Mouse (Mus musculus) intestine, embryonic 15.5 days (tissue): Measurements from ENCODE around the gene Psmb3. TPM values are rescaled to one million over a fixed set of nuclear protein-coding genes. Genes with fewer than 3 reads are reported as not detected.
"Not testable (repeated sequence)": the region's sequence is repeated elsewhere in the genome, so short reads cannot be mapped to it uniquely, and the experiment has no call there.

Experiments
- ATAC-seq: fragments of 200-750 bp; cut with Nextera tagmentation; 2 replicates; pipeline ENCODE4 v1.8.0; 2017; ENCODE audit warnings: moderate TSS enrichment, moderate library complexity
- H3K27ac ChIP-seq: fragments of 300-500 bp; sonication (generic); 2 replicates; pipeline ENCODE4 v1.5.1; 2015; ENCODE audit warnings: mild to moderate bottlenecking, inconsistent platforms
- H3K27me3 ChIP-seq: fragments of 300-500 bp; sonication (generic); replicated peaks from 2 replicates; pipeline ENCODE4 v1.6.1; 2015; ENCODE audit warnings: inconsistent platforms
- H3K36me3 ChIP-seq: fragments of 300-500 bp; sonication (generic); 2 replicates; pipeline ENCODE4 v1.6.1; 2015; ENCODE audit warnings: inconsistent platforms
- H3K4me1 ChIP-seq: fragments of 300-500 bp; sonication (generic); replicated peaks from 2 replicates; pipeline ENCODE4 v1.6.1; 2015; ENCODE audit warnings: inconsistent platforms
- H3K4me2 ChIP-seq: fragments of 300-500 bp; sonication (generic); replicated peaks from 2 replicates; pipeline ENCODE4 v1.6.1; 2015; ENCODE audit warnings: mild to moderate bottlenecking, inconsistent platforms
- H3K4me3 ChIP-seq: fragments of 300-500 bp; sonication (generic); replicated peaks from 2 replicates; pipeline ENCODE4 v1.5.1; 2015; ENCODE audit warnings: inconsistent platforms
- H3K9ac ChIP-seq: fragments of 300-500 bp; sonication (generic); 2 replicates; pipeline ENCODE4 v1.6.1; 2015; ENCODE audit warnings: inconsistent platforms
- H3K9me3 ChIP-seq: fragments of 300-500 bp; sonication (generic); 2 replicates; pipeline ENCODE4 v1.6.1; 2016; ENCODE audit warnings: inconsistent platforms
- WGBS: fragments of 180-500 bp; shearing (Covaris S2); methylation state at CpG from one replicate; pipeline ENCODE4 v1.1.7; 2015; 5-methylcytosine and 5-hydroxymethylcytosine counted together
- polyA plus RNA-seq: library from polyadenylated mRNA; unstranded; fragments of >200 nt; fragmentation: Nextera tagmentation; extraction: Ambion mirVana; gene quantifications from 2 replicates; pipeline ENCODE4 v1.2.1, GENCODE M21; 2015

Psmb3 gene
- polyA plus RNA-seq, 1 experiment from 2014 or later, result 426 TPM

DNA sequence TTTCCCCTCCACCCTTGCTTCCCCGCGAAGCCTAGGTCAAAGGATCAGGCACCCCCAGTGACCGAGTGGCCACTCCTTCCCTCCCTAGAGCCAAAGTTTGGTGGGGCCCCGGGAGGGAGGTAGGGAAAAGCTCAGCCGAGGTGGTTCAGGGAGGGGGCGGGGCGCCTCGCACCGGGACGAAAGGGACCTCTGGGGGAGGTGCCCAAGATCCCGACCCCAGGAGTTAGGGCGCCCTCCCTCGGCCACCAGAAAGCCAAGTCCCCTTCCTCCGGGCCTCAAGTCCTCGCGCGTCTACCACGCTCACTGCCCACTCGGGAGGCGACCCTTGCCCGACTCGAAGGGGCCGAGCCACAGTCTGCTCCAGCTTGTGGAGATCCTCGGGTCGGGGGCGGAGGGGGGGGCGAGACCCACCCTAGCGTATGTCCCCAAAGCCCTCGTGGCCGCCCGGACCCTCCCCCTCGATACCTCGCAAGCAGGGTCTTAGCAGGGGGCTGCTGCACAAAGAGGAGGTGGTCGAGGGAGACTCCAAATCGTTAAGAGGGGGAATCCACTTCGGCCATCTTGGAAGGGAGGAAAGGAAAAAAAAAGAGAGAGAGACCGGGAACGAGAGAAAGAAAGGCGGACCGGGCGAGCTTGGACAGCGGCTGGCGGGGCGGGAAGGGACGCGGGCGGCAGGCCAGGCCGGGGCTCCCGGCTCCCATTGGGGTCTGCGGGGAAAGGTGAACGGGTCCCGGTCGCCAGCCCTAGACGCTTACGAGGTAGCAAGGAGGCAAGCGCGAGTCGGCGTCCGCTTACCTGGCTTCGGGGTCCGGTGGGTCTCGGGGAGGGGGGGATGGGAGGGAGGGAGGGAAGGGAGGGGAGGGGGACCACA, 4.2 kb upstream of the Psmb3 start:
- no peaks in the 10 kb centered on the region for H3K36me3 ChIP-seq
- H3K4me1 ChIP-seq, result peaks cover 54% of the 10 kb centered on the region
- peak overlapping the region; percentile 96 for H3K27ac ChIP-seq
- under 1% methylated on average over 54 of the region's 63 CpGs for WGBS
- H3K4me2 ChIP-seq, result peak overlapping the region; percentile 80
- H3K4me3 ChIP-seq, result peak overlapping the region; percentile 87
- no peaks in the 10 kb centered on the region for H3K27me3 ChIP-seq
- peak; percentile 8 for ATAC-seq
- peak overlapping the region; percentile 91 for H3K9ac ChIP-seq
- no peaks in the 10 kb centered on the region for H3K9me3 ChIP-seq

DNA sequence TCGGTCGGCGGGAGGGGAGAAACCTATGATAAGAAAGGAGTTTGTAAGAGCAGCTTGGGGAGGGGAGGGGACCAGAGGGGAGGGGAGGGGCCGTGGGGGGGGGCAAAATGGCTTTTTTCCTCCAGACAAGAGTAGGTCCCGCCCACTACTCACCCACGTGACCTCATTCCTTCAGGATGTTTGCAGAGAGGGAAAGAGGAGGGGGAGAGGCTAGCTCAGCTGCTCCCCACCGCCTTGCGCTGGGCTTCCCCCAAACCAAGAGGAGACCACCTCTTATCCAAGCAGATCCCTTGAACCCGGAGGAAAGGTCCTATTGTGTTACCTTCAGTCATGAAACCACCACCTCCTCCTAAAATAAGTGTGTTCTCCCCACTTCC, 3.6 kb upstream of the Psmb3 start:
- peak; percentile 53 for ATAC-seq
- Histone ChIP-seq H3K4me1 (peaks cover 54% of the 10 kb centered on the region), H3K36me3 (no peaks in the 10 kb centered on the region), H3K4me3 (peak overlapping the region; percentile 87), H3K4me2 (peak overlapping the region; percentile 80), H3K27ac (peak overlapping the region; percentile 99), H3K9ac (peak overlapping the region; percentile 91), H3K27me3 (no peaks in the 10 kb centered on the region), H3K9me3 (no peaks in the 10 kb centered on the region)
- WGBS, result 3% methylated on average over 6 of the region's 9 CpGs

DNA sequence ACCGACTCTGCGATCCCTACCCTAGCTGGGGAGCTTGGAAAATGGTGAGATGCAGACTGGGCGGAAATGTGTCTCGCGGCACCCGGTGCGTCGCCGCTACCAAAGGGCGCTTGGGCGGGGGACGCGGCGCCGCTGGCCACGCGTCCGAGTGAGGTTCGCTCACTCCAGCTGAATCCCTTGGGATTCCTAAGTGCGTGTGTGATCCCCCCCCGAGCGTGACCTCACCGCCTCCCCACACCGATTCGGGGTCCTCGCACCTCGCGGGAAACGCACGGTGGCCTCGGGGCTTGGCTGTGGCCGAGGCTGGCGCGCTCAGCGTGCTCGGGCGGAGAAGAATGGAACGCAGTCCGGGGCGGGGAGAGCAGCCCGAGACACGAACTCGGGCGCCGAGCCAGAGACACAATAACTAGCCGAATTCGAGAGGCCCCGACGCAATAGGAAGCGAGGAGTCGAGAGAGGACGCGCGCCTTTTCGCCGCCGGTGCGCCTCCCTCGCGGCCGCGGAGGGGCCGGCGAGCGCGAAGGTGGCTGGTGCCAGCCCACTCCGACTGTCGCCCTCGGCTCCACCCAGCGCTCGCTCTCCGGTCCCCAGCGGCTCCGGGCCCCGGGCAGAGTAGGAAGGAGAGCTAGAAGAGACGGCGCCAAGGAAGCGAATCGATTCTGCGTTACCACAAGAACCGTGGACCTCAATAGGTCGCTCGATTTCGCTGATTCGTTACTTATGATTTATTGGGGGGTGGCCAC, 3.0 kb upstream of the Psmb3 start, which contains the start of gene Pcgf2:
Gene Pcgf2, minus strand, starts transcription at position 495 of the 743 bp plus-strand sequence.
- peaks cover 50% of the 10 kb centered on the region for H3K4me1 ChIP-seq

DNA sequence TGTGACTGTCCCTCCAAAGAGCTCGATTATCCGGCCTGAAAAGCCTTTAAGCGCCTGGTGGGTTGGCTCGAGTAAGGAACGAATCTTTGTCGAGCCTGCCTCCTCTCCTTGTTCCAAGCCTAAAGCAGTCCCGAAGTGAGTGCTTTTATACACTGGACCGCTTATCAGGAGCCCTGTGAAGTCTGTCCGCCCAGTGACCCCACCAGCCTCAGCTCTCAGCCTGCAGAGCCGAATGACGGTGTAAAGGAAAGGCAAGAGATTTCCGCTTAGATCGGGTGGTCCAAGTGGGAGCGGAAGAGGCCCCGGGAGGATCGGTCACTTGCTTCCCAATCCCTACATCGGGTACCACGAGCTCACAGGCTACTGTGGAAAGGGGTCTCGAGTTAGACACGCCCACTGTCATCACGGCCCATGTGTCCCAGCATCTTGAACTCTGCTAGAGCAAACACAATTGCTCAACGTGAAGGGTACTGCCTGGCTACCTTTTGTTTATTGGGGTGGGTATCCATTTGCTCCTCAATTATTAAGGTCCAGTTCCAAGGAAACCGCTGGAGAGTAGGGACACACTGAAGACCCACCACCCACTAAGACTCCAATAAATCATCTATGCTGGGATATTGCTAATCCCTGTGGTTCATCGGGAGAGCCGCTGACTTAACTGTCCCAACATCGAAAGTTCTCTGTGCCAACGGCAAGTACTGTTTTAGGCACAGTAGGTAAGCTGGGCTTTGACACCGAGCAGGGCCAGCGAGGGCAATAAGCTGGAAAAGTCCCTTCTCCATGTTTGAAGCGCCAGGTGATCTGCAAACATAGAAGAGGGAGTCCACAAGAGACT, 2.2 kb upstream of the Psmb3 start:
- H3K9me3 ChIP-seq, result no peaks in the 10 kb centered on the region
- H3K4me2 ChIP-seq, result peak overlapping the region; percentile 80
- no peaks in the 10 kb centered on the region for H3K27me3 ChIP-seq
- peak overlapping the region; percentile 91 for H3K9ac ChIP-seq
- H3K4me3 ChIP-seq, result peak overlapping the region; percentile 87
- 14% methylated on average over 30 of the region's 30 CpGs for WGBS
- ATAC-seq, result no peak
- peak overlapping the region; percentile 99 for H3K27ac ChIP-seq
- peaks cover 42% of the 10 kb centered on the region for H3K4me1 ChIP-seq
- H3K36me3 ChIP-seq, result peaks cover 4% of the 10 kb centered on the region; the same call in 1 of the 2 replicates

More for the DNA sequence above, 3.0 kb upstream of the Psmb3 start, which contains the start of gene Pcgf2:
- Histone ChIP-seq H3K27me3 (no peaks in the 10 kb centered on the region), H3K36me3 (no peaks in the 10 kb centered on the region), H3K27ac (peak within 1 kb of the TSS; percentile 99), H3K4me2 (peak within 1 kb of the TSS; percentile 80), H3K9ac (peak within 1 kb of the TSS; percentile 91), H3K4me3 (peak within 1 kb of the TSS; percentile 87), H3K9me3 (no peaks in the 10 kb centered on the region)
- WGBS, result under 1% methylated on average over 85 of the region's 85 CpGs
- peak; percentile 24 for ATAC-seq

DNA sequence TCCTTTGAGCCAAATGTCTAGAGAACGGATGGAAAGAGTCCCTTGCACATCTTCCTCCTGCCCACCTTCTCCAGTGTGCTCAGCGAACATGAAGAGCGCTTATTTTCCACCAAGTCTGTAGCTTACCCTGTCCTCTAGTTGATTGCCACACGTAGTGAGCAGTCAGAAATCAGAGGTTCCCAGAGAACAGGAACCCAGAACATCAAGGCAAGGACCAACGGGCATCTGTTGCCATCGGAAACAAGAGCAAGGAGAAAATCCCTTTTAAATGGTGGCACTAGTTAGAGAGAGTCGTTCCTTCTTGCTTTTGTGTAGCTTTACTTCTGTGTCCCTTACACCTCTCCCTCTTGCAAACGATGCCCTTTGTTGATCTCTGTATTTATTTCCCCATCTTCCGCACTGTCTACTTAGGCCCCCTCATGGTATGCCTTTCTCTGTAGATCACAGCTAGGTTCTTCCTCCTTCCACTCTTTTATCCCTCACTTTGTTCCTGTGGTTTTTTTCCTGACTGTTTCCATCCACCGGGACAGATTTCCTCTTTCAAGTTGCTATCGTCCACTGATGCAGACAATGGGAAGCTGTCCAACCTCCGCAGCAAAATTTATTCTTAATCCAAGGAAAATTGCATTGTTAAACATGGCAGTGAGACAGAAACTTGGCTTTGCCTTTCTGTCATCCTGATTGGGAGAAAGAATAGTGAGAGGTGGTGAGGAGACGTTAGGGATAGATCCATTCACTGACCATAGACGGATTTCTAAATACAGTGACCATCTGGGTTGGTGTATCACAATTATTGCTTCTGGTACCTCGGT, 1.4 kb upstream of the Psmb3 start:
- Histone ChIP-seq H3K4me3 (peak overlapping the region; percentile 87), H3K4me2 (peak overlapping the region; percentile 81), H3K9me3 (no peaks in the 10 kb centered on the region), H3K27ac (no peak overlapping the region), H3K4me1 (peaks cover 33% of the 10 kb centered on the region), H3K27me3 (no peaks in the 10 kb centered on the region), H3K36me3 (peaks cover 4% of the 10 kb centered on the region; the same call in 1 of the 2 replicates), H3K9ac (no peak overlapping the region)
- ATAC-seq, result no peak
- 55% methylated on average over 15 of the region's 15 CpGs for WGBS

DNA sequence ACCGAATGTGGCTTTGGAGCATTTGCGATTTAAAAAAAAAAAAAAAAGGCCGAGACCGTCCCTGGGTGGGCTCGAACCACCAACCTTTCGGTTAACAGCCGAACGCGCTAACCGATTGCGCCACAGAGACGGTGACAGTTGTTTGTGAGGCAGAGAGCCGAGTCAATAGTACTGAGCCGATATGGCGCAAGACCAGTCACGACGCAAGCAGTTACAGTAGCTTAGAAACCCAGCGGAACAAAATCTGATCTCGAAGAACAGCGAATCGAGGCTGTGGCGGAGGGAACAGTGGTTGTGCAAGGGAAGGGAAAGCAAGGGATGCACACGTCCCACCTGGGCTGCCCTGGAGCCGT, 830 bp upstream of the Psmb3 start:
- Histone ChIP-seq H3K9ac (peak overlapping the region; percentile 68), H3K27ac (peak overlapping the region; percentile 79), H3K4me3 (peak overlapping the region; percentile 83), H3K4me2 (peak overlapping the region; percentile 81), H3K4me1 (peaks cover 29% of the 10 kb centered on the region), H3K27me3 (no peaks in the 10 kb centered on the region), H3K9me3 (no peaks in the 10 kb centered on the region), H3K36me3 (peaks cover 10% of the 10 kb centered on the region)
- under 1% methylated on average over 24 of the region's 24 CpGs for WGBS
- peak; percentile 6 for ATAC-seq

GRCm38 (mm10) chr11:97710067-97710466, 6.9 kb downstream of the Psmb3 start:
- H3K27ac ChIP-seq, H3K9me3 ChIP-seq, H3K27me3 ChIP-seq, H3K4me1 ChIP-seq, H3K4me3 ChIP-seq, H3K4me2 ChIP-seq, ATAC-seq, H3K9ac ChIP-seq: not testable (repeated sequence)
- WGBS, result 83% methylated on average over 2 of the region's 2 CpGs
- H3K36me3 ChIP-seq, result peaks cover 30% of the 10 kb centered on the region

- no peak for ATAC-seq
- Histone ChIP-seq H3K4me1 (no peaks in the 10 kb centered on the region), H3K27me3 (no peaks in the 10 kb centered on the region), H3K36me3 (peaks cover 27% of the 10 kb centered on the region), H3K27ac (no peak overlapping the region), H3K9me3 (no peaks in the 10 kb centered on the region), H3K4me2 (no peak overlapping the region), H3K9ac (no peak overlapping the region), H3K4me3 (no peak overlapping the region)
- WGBS, result 77% methylated on average over 13 of the region's 13 CpGs
Observed at GRCm38 (mm10) chr11:97711200-97711900, 8.2 kb downstream of the Psmb3 start.

DNA sequence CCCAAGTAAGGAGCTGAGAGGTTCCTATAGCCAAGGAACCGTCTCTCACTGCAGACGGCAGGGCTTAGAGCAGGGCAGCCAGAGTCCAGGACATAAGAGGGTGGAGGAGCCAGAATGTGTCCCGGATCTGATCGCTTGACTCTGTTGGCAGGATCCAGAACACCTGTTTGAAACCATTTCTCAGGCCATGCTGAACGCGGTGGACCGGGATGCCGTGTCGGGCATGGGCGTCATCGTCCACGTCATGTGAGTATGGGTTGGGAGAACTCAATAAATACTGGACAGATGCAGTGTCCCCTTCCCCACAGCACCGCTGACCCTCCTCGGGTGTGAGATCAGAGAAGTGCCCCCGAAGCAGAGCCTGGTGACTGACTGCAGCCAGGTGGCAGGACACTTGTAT, 9.1 kb downstream of the Psmb3 start:
- Histone ChIP-seq H3K27ac (no peak overlapping the region), H3K27me3 (no peaks in the 10 kb centered on the region), H3K4me3 (no peak overlapping the region), H3K36me3 (peaks cover 23% of the 10 kb centered on the region), H3K9me3 (no peaks in the 10 kb centered on the region), H3K9ac (no peak overlapping the region), H3K4me2 (no peak overlapping the region), H3K4me1 (no peaks in the 10 kb centered on the region)
- no peak for ATAC-seq
- 93% methylated on average over 15 of the region's 15 CpGs for WGBS

DNA sequence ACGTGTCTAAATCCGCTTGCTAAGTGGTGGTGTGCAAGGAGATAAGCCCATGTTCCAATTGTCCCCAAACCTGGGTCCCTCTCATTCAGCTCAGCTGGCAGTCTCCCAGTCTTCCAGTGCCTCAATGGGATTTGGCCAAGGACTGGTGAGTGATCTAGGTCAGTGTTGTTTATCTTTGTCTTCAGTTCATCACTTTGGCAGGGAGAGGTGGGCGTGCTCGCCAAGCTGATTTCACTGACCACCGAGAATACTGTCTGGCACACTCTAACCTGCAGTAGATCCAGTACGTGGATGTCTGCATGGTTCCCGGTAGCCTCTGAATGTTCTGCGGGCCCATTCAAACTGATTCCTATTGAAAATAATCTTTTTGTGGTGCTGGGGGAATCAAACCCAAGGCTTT, 10.7 kb downstream of the Psmb3 start:
- Histone ChIP-seq H3K36me3 (peaks cover 26% of the 10 kb centered on the region), H3K27ac (no peak overlapping the region), H3K4me1 (no peaks in the 10 kb centered on the region), H3K4me2 (no peak overlapping the region), H3K9me3 (no peaks in the 10 kb centered on the region), H3K4me3 (no peak overlapping the region), H3K27me3 (no peaks in the 10 kb centered on the region), H3K9ac (no peak overlapping the region)
- no peak for ATAC-seq
- WGBS, result 84% methylated on average over 8 of the region's 8 CpGs

- H3K4me3 ChIP-seq, result no peak overlapping the region
- peaks cover 31% of the 10 kb centered on the region for H3K36me3 ChIP-seq
- no peak overlapping the region for H3K4me2 ChIP-seq
- H3K27ac ChIP-seq, result no peak overlapping the region
- ATAC-seq, result no peak
- H3K4me1 ChIP-seq, result no peaks in the 10 kb centered on the region
- no peaks in the 10 kb centered on the region for H3K27me3 ChIP-seq
- 96% methylated on average over 3 of the region's 3 CpGs for WGBS
- no peak overlapping the region for H3K9ac ChIP-seq
- no peaks in the 10 kb centered on the region for H3K9me3 ChIP-seq
Observed at GRCm38 (mm10) chr11:97714356-97714755, 11.2 kb downstream of the Psmb3 start.
